26 mouse cellular contexts compared by ENCODE assay signal in the genomic region with DNA sequence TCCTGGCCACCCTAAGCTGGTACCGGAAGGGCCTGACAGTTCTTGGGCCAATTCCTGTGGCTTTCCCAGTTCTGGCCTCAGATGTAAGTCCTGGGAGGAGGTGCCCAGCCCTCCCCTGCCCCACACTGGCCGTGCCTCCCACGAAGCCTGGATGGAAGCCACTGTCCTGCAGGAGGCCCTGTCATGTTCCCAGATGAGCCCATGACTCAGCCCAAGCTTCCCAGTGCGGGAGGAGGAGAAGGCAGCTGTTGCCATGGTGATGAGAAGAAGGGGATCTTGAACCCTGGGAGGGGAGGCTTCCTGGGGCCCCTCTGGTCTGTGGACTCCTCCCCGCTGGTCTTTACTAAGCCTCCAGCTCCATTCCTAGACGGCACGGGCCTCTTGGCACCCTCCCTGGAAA. TPM values are rescaled to one million over a fixed set of nuclear protein-coding genes. Genes with fewer than 3 reads are reported as not detected.
A peak's percentile ranks its signal among the peaks of the same experiment; 100 is the strongest.
DNase-seq lines count a peak whose midpoint lies in the region; ATAC-seq and TF ChIP-seq lines count a peak whose summit lies in the region.
"Had no signal": no experiment of that assay in that cellular context is flagged by ENCODE, and none has a peak within 500 bp of the region (broad histone marks: within the 10 kb centered on the region; RNA-seq: fewer than 3 reads in every experiment).

No protein-coding gene starts in this region.

- H3K36me3 ChIP-seq in forebrain, postnatal 0 days (ENCODE audit: insufficient read depth), result no peaks in the 10 kb centered on the region
- no peaks in the 10 kb centered on the region for H3K36me3 ChIP-seq in forebrain, embryonic 14.5 days (ENCODE audit: control insufficient read depth, insufficient read depth, low read length)
- H3K36me3 ChIP-seq: forebrain, embryonic 15.5 days; hindbrain, embryonic 12.5 days; intestine, embryonic 15.5 days; limb, embryonic 10.5 days; limb, embryonic 15.5 days; liver, embryonic 13.5 days; neural tube, embryonic 13.5 days had no signal

- DNase-seq in forebrain, postnatal 0 days, result no peak
- no peak for DNase-seq in forebrain, embryonic 14.5 days (ENCODE audit: low spot score)
- peak; percentile 29 to 32 for DNase-seq in left cerebral cortex, postnatal 36 days (ENCODE audit: low spot score in 2 of 2)
- no peak for DNase-seq in left cerebral cortex, adult 8-10 months (ENCODE audit: low spot score in 2 of 2)
- peak; percentile 51 for DNase-seq in right cerebral cortex, adult 18-20 months
- DNase-seq in right cerebral cortex, postnatal 4 days, result no peak
- DNase-seq in brain, adult 2 months (ENCODE audit: low read depth, low spot score), result peak; percentile 73
- DNase-seq in layer of hippocampus, postnatal 25 days (ENCODE audit: extremely low spot score in 1 of 2, low spot score in 1 of 2), result no peak
- DNase-seq: adrenal gland, postnatal 14 days; B cell, adult 2 months; cerebellum, adult 11-12 months; gastrocnemius, postnatal 10 days; kidney, adult 2 months; liver, embryonic 13.5 days; lung, adult 18-20 months; lung, postnatal 4 days; thymus, postnatal 4 days had no signal

- no peak overlapping the region for H3K4me3 ChIP-seq in forebrain, postnatal 0 days (ENCODE audit: low read depth, low read length)
- no peak overlapping the region for H3K4me3 ChIP-seq in forebrain, embryonic 14.5 days (ENCODE audit: low read depth, low read length)
- H3K4me3 ChIP-seq: forebrain, embryonic 15.5 days; hindbrain, embryonic 12.5 days; intestine, embryonic 15.5 days; left cerebral cortex, adult 2 months; limb, embryonic 10.5 days; limb, embryonic 15.5 days; liver, embryonic 13.5 days; megakaryocyte, embryonic 14.5 days; neural tube, embryonic 13.5 days had no signal

- ATAC-seq in forebrain, postnatal 0 days, result peak; percentile 23; the same call in 1 of the 2 replicates
- no peak for ATAC-seq in forebrain, embryonic 14.5 days
- ATAC-seq: forebrain, embryonic 15.5 days; intestine, embryonic 15.5 days; lung, postnatal 0 days had no signal

- H3K9me3 ChIP-seq in forebrain, postnatal 0 days (ENCODE audit: low read length), result 0 out of 2 replicates have a peak, but pooled peaks cover 3% of the 10 kb centered on the region
- no peaks in the 10 kb centered on the region for H3K9me3 ChIP-seq in forebrain, embryonic 14.5 days (replicated peaks; ENCODE audit: control insufficient read depth, low read length)
- H3K9me3 ChIP-seq: forebrain, embryonic 15.5 days; hindbrain, embryonic 12.5 days; intestine, embryonic 15.5 days; limb, embryonic 10.5 days; limb, embryonic 15.5 days; liver, embryonic 13.5 days; neural tube, embryonic 13.5 days had no signal

- H3K27ac ChIP-seq in forebrain, postnatal 0 days (ENCODE audit: low read depth, low read length), result no peak overlapping the region
- no peak overlapping the region for H3K27ac ChIP-seq in forebrain, embryonic 14.5 days (ENCODE audit: low read depth, low read length)
- H3K27ac ChIP-seq: forebrain, embryonic 15.5 days; hindbrain, embryonic 12.5 days; intestine, embryonic 15.5 days; left cerebral cortex, adult 2 months; limb, embryonic 10.5 days; limb, embryonic 15.5 days; liver, embryonic 13.5 days; neural tube, embryonic 13.5 days had no signal

- no peak overlapping the region for H3K9ac ChIP-seq in forebrain, postnatal 0 days
- no peak overlapping the region for H3K9ac ChIP-seq in forebrain, embryonic 14.5 days (ENCODE audit: low read length)
- H3K9ac ChIP-seq: forebrain, embryonic 15.5 days; hindbrain, embryonic 12.5 days; intestine, embryonic 15.5 days; limb, embryonic 15.5 days; liver, embryonic 13.5 days; neural tube, embryonic 13.5 days had no signal

- no peak overlapping the region for H3K4me2 ChIP-seq in forebrain, postnatal 0 days (ENCODE audit: low read depth)
- H3K4me2 ChIP-seq in forebrain, embryonic 14.5 days (ENCODE audit: low read length), result no peak overlapping the region
- H3K4me2 ChIP-seq: forebrain, embryonic 15.5 days; hindbrain, embryonic 12.5 days; intestine, embryonic 15.5 days; limb, embryonic 15.5 days; liver, embryonic 13.5 days; neural tube, embryonic 13.5 days had no signal

- no peaks in the 10 kb centered on the region for H3K4me1 ChIP-seq in forebrain, postnatal 0 days (ENCODE audit: insufficient read depth)
- peaks cover 8% of the 10 kb centered on the region for H3K4me1 ChIP-seq in forebrain, embryonic 14.5 days (ENCODE audit: control insufficient read depth, insufficient read depth, low read length)

- 36% methylated on average over 7 of the region's 7 CpGs for WGBS in forebrain, postnatal 0 days
- 52% methylated on average over 7 of the region's 7 CpGs for WGBS in forebrain, embryonic 14.5 days

- intact Hi-C loops in left cerebral cortex, postnatal 36 days (cut with DNase I), result no loop called here

- peaks cover 15% of the 10 kb centered on the region for H3K27me3 ChIP-seq in forebrain, postnatal 0 days (ENCODE audit: insufficient read depth, low read length)
- H3K27me3 ChIP-seq in forebrain, embryonic 14.5 days (replicated peaks; ENCODE audit: control insufficient read depth, insufficient read depth, low read length), result peaks cover 20% of the 10 kb centered on the region

- TF ChIP-seq CTCF in forebrain, postnatal 0 days (IDR thresholded peaks at IDR 0.05; ENCODE audit: low read depth), result no peak

RNA-seq across cellular contexts. Expression of gene Zbtb42, which starts 4.7 kb away (rescaled TPM):
- 1.0 and 3.5 TPM in 2 replicates for total RNA-seq in forebrain, postnatal 0 days (2014; rRNA removed)
- 0.77 and 1.2 TPM in 2 replicates for polyA plus RNA-seq in forebrain, postnatal 0 days (2015; fragmentation: Nextera tagmentation; extraction: Ambion mirVana)
- 1.0 and 1.8 TPM in 2 replicates for polyA plus RNA-seq in forebrain, embryonic 14.5 days (2014; fragmentation: Nextera tagmentation; extraction: Ambion mirVana)
- total RNA-seq in left cerebral cortex, postnatal 36 days (2021), result under 1 TPM; 0.70 to 0.81 TPM
- total RNA-seq in left cerebral cortex, adult 8-10 months (2022), result 1 to 10 TPM in 2 of 4 experiments, under 1 TPM in 2; 0.81 to 1.7 (median 1.1) TPM
- under 1 TPM; 0.40 to 0.76 TPM for total RNA-seq in layer of hippocampus, postnatal 25 days (2021)

RNA-seq across cellular contexts. Expression of gene Akt1, which starts 8.7 kb away (rescaled TPM):
- total RNA-seq in forebrain, postnatal 0 days (2014; rRNA removed), result 213 and 215 TPM in 2 replicates
- 117 TPM in 2 replicates for polyA plus RNA-seq in forebrain, postnatal 0 days (2015; fragmentation: Nextera tagmentation; extraction: Ambion mirVana)
- polyA plus RNA-seq in forebrain, embryonic 14.5 days (2014; fragmentation: Nextera tagmentation; extraction: Ambion mirVana), result 61.7 and 65.4 TPM in 2 replicates
- total RNA-seq in left cerebral cortex, postnatal 36 days (2021), result 100 to 1,000 TPM; 143 to 162 TPM
- total RNA-seq in left cerebral cortex, adult 8-10 months (2022), result 100 to 1,000 TPM; 158 to 174 (median 171) TPM
- total RNA-seq in layer of hippocampus, postnatal 25 days (2021), result 100 to 1,000 TPM; 147 to 158 TPM

RNA-seq across cellular contexts. Expression of gene Cep170b, which starts 36.9 kb away (rescaled TPM):
- total RNA-seq in forebrain, postnatal 0 days (2014; rRNA removed), result 67.0 and 86.7 TPM in 2 replicates
- polyA plus RNA-seq in forebrain, postnatal 0 days (2015; fragmentation: Nextera tagmentation; extraction: Ambion mirVana), result 22.4 and 31.6 TPM in 2 replicates
- polyA plus RNA-seq in forebrain, embryonic 14.5 days (2014; fragmentation: Nextera tagmentation; extraction: Ambion mirVana), result 10.3 and 15.7 TPM in 2 replicates
- 100 to 1,000 TPM; 258 to 267 TPM for total RNA-seq in left cerebral cortex, postnatal 36 days (2021)
- 100 to 1,000 TPM; 252 to 327 (median 295) TPM for total RNA-seq in left cerebral cortex, adult 8-10 months (2022)
- 100 to 1,000 TPM; 180 to 192 TPM for total RNA-seq in layer of hippocampus, postnatal 25 days (2021)

RNA-seq across cellular contexts. Expression of gene Siva1, which starts 38.9 kb away (rescaled TPM):
- 28.0 and 31.4 TPM in 2 replicates for total RNA-seq in forebrain, postnatal 0 days (2014; rRNA removed)
- 50.5 and 61.5 TPM in 2 replicates for polyA plus RNA-seq in forebrain, postnatal 0 days (2015; fragmentation: Nextera tagmentation; extraction: Ambion mirVana)
- polyA plus RNA-seq in forebrain, embryonic 14.5 days (2014; fragmentation: Nextera tagmentation; extraction: Ambion mirVana), result 94.1 and 155 TPM in 2 replicates
- total RNA-seq in left cerebral cortex, postnatal 36 days (2021), result 10 to 100 TPM; 17.8 to 23.0 TPM
- 10 to 100 TPM; 16.8 to 26.8 (median 23.8) TPM for total RNA-seq in left cerebral cortex, adult 8-10 months (2022)
- 10 to 100 TPM; 20.0 to 21.9 TPM for total RNA-seq in layer of hippocampus, postnatal 25 days (2021)

Comparison
In these comparisons a context has a peak if more than half of its experiments do, and no peak if none do; other contexts are left out.
1. DNase-seq: peak in left cerebral cortex, postnatal 36 days (2 of 2), right cerebral cortex, adult 18-20 months (single experiment) and brain, adult 2 months (single experiment); none in forebrain, postnatal 0 days (single experiment), forebrain, embryonic 14.5 days (single experiment), left cerebral cortex, adult 8-10 months (0 of 2), right cerebral cortex, postnatal 4 days (single experiment) and layer of hippocampus, postnatal 25 days (0 of 2).